Mouse (Mus musculus) CH12.LX (cell line): ENCODE results near the gene Klhl1. TPM values are rescaled to one million over a fixed set of nuclear protein-coding genes. Genes with fewer than 3 reads are reported as not detected.

ENCODE experiments used
- DNase-seq: peaks from one replicate; pipeline ENCODE4 v3.0.0-alpha.2; 2013; ENCODE audit errors: extremely low read depth
- H3K27ac ChIP-seq: 2 replicates; pipeline ENCODE4 v1.5.1; 2012; ENCODE audit warnings: low read depth, mild to moderate bottlenecking, control low read depth, moderate library complexity; ENCODE audit not compliant: insufficient read depth
- H3K27me3 ChIP-seq: replicated peaks from 2 replicates; pipeline ENCODE3; 2012; ENCODE audit warnings: inconsistent platforms
- H3K36me3 ChIP-seq, 2 experiments: replicated peaks in 1 of 2; 2 replicates each; pipeline versions ENCODE3 to v1.6.1; 2012; ENCODE audit warnings: inconsistent platforms in 1 of 2, low read length in 1 of 2, mild to moderate bottlenecking in 1 of 2, mixed read lengths in 1 of 2, moderate library complexity in 1 of 2; ENCODE audit not compliant: control insufficient read depth in 1 of 2, insufficient read depth in 1 of 2
- H3K4me1 ChIP-seq, 2 experiments: 2 replicates each; pipeline ENCODE4 v1.6.1; 2012; ENCODE audit warnings: inconsistent platforms in 1 of 2, moderate library complexity in 1 of 2; ENCODE audit not compliant: insufficient read depth in 2 of 2, control insufficient read depth in 1 of 2
- H3K4me2 ChIP-seq: 2 replicates; pipeline ENCODE4 v1.6.1; 2012; ENCODE audit warnings: low read depth, mild to moderate bottlenecking, control low read depth; ENCODE audit not compliant: poor library complexity, insufficient read depth, severe bottlenecking
- H3K4me3 ChIP-seq, 3 experiments: fragments of 150-350 bp in 1 of 3; sonication (generic) in 1 of 3; replicated peaks in 1 of 3; 2 replicates each; pipeline versions ENCODE3 to v1.5.1; 2011 to 2012; ENCODE audit warnings: low read depth in 2 of 3, low read length in 2 of 3, mild to moderate bottlenecking in 2 of 3, moderate library complexity in 2 of 3, control low read depth in 1 of 3, improper control_type of control experiment in 1 of 3, inconsistent platforms in 1 of 3, mixed read lengths in 1 of 3; ENCODE audit not compliant: poor library complexity in 1 of 3
- H3K79me2 ChIP-seq: replicated peaks from 2 replicates; pipeline ENCODE4 v1.6.1; 2012; ENCODE audit warnings: mild to moderate bottlenecking, moderate library complexity; ENCODE audit not compliant: control insufficient read depth, poor library complexity, insufficient read depth, severe bottlenecking; ENCODE audit errors: extremely low read depth
- H3K9ac ChIP-seq: 2 replicates; pipeline ENCODE4 v1.6.1; 2012; ENCODE audit warnings: low read depth, mild to moderate bottlenecking, control low read depth, moderate library complexity; ENCODE audit not compliant: insufficient read depth
- H3K9me3 ChIP-seq: replicated peaks from 2 replicates; pipeline ENCODE3; 2012; ENCODE audit warnings: low read length, inconsistent platforms, mixed read lengths
- CHD2 ChIP-seq: IDR thresholded peaks from 2 replicates; pipeline ENCODE4 v1.6.1; 2011; ENCODE audit warnings: low read length, improper control_type of control experiment
- CTCF ChIP-seq, 2 experiments: IDR thresholded peaks in 1 of 2; conservative IDR thresholded peaks in 1 of 2; 2 replicates each; pipeline ENCODE4 v1.5.1; 2011 to 2012; ENCODE audit warnings: low read depth in 2 of 2, low read length in 2 of 2, improper control_type of control experiment in 1 of 2, inconsistent platforms in 1 of 2, mild to moderate bottlenecking in 1 of 2, moderate library complexity in 1 of 2
- GABPA ChIP-seq: IDR thresholded peaks from 2 replicates; pipeline ENCODE4 v1.6.1; 2012; ENCODE audit warnings: low read depth, low read length, improper control_type of control experiment, inconsistent platforms; ENCODE audit not compliant: insufficient replicate concordance
- HCFC1 ChIP-seq: IDR thresholded peaks from 2 replicates; pipeline ENCODE4 v1.6.1; 2012; ENCODE audit warnings: low read depth, mild to moderate bottlenecking, inconsistent platforms, low read length, improper control_type of control experiment
- IRF4 ChIP-seq: IDR thresholded peaks from 2 replicates; pipeline ENCODE4 v1.6.1; 2014; ENCODE audit warnings: low read depth, mild to moderate bottlenecking, inconsistent platforms, low read length, improper control_type of control experiment
- JUN ChIP-seq: IDR thresholded peaks from 2 replicates; pipeline ENCODE4 v1.6.1; 2011; ENCODE audit warnings: low read depth, mild to moderate bottlenecking, low read length, improper control_type of control experiment, moderate library complexity; ENCODE audit not compliant: insufficient read depth
- JUND ChIP-seq: conservative IDR thresholded peaks from 2 replicates; pipeline ENCODE4 v1.6.1; 2011; ENCODE audit warnings: low read depth, low read length, improper control_type of control experiment
- KAT2A ChIP-seq: IDR thresholded peaks from 2 replicates; pipeline ENCODE4 v1.6.1; 2012; ENCODE audit warnings: low read length, improper control_type of control experiment, inconsistent platforms; ENCODE audit not compliant: insufficient replicate concordance
- MAFK ChIP-seq: IDR thresholded peaks from 2 replicates; pipeline ENCODE4 v1.6.1; 2011; ENCODE audit warnings: low read length, improper control_type of control experiment; ENCODE audit not compliant: insufficient replicate concordance
- MEF2A ChIP-seq: IDR thresholded peaks from 2 replicates; pipeline ENCODE4 v1.6.1; 2014; ENCODE audit warnings: low read depth, mild to moderate bottlenecking, inconsistent platforms, low read length, improper control_type of control experiment, borderline replicate concordance
- MYC ChIP-seq: IDR thresholded peaks from 2 replicates; pipeline ENCODE4 v1.6.1; 2011; ENCODE audit warnings: low read depth, mild to moderate bottlenecking, improper control_type of control experiment, low read length
- NRF1 ChIP-seq: IDR thresholded peaks from 2 replicates; pipeline ENCODE4 v1.6.1; 2014; ENCODE audit warnings: low read depth, mild to moderate bottlenecking, inconsistent platforms, low read length, improper control_type of control experiment, moderate library complexity
- PAX5 ChIP-seq: IDR thresholded peaks from 2 replicates; pipeline ENCODE4 v1.6.1; 2012; ENCODE audit warnings: low read length, inconsistent platforms, mixed read lengths
- RAD21 ChIP-seq: IDR thresholded peaks from 2 replicates; pipeline ENCODE4 v1.6.1; 2011; ENCODE audit warnings: low read depth, mild to moderate bottlenecking, low read length, improper control_type of control experiment, moderate library complexity
- SIN3A ChIP-seq: IDR thresholded peaks from 2 replicates; pipeline ENCODE4 v1.6.1; 2012; ENCODE audit warnings: low read length, improper control_type of control experiment, inconsistent platforms
- SMC3 ChIP-seq: IDR thresholded peaks from 2 replicates; pipeline ENCODE4 v1.6.1; 2011; ENCODE audit warnings: low read depth, low read length, improper control_type of control experiment
- USF1 ChIP-seq: IDR thresholded peaks from 2 replicates; pipeline ENCODE4 v1.6.1; 2014; ENCODE audit warnings: low read depth, mild to moderate bottlenecking, inconsistent platforms, low read length, improper control_type of control experiment
- ZKSCAN1 ChIP-seq: IDR thresholded peaks from 2 replicates; pipeline ENCODE4 v1.6.1; 2012; ENCODE audit warnings: low read depth, inconsistent platforms, low read length, improper control_type of control experiment, borderline replicate concordance
- ZMIZ1 ChIP-seq: IDR thresholded peaks from 2 replicates; pipeline ENCODE4 v1.6.1; 2012; ENCODE audit warnings: low read depth, mild to moderate bottlenecking, inconsistent platforms, low read length, improper control_type of control experiment
- ZNF384 ChIP-seq: IDR thresholded peaks from 2 replicates; pipeline ENCODE4 v1.6.1; 2012; ENCODE audit warnings: low read depth, low read length, improper control_type of control experiment, inconsistent platforms
- dilution Hi-C: fragments of 300-500 bp; cut with MboI; formaldehyde crosslinking; loops from 2 replicates; pipeline ENCODE4 v1.14.3; 2020; ENCODE audit warnings: low sequenced_read_pairs; ENCODE audit not compliant: extremely low pct_unique_long_range_greater_than_20kb, extremely low pct_ligation_motif_present
- in situ Hi-C: fragments of 300-500 bp; cut with MboI; formaldehyde crosslinking; loops from 3 replicates; pipeline ENCODE4 v1.14.3; 2019; ENCODE audit warnings: low sequenced_read_pairs, low pct_ligation_motif_present, low pct_unique_long_range_greater_than_20kb, mixed read lengths
- polyA plus RNA-seq: library from polyadenylated mRNA; unstranded; fragments of >175 nt; gene quantifications from 2 replicates; pipeline ENCODE4 v1.2.1, GENCODE M21; 2012; ENCODE audit warnings: low read depth; ENCODE audit not compliant: insufficient read length
- total RNA-seq, 2 experiments: library from RNA; depleted of rRNA; stranded (reverse); fragments of 300-350 nt in 1 of 2; fragments of >200 nt in 1 of 2; gene quantifications; 2 replicates each; pipeline ENCODE4 v1.2.3; 2012 to 2014

Klhl1 gene
- total and polyA plus RNA-seq, 3 experiments, result not detected

- no peak for DNase-seq
- Histone ChIP-seq H3K9me3 (peaks cover 11% of the 10 kb centered on the region), H3K27ac (no peak overlapping the region), H3K79me2 (no peaks in the 10 kb centered on the region), H3K4me2 (no peak overlapping the region), H3K9ac (no peak overlapping the region), H3K4me1 (no peaks in the 10 kb centered on the region), H3K4me3 (no peak overlapping the region), H3K27me3 (no peaks in the 10 kb centered on the region), H3K36me3 (no peaks in the 10 kb centered on the region)
- in situ Hi-C loops, result no loop called here
- dilution Hi-C loops, result no loop called here
- TF ChIP-seq CTCF (conservative IDR thresholded peaks at IDR 0.05 in 1 of 2, IDR thresholded peaks at IDR 0.05 in 1 of 2; ENCODE audit: low read depth in 2 of 2, low read length in 2 of 2) (no peak), RAD21 (no peak), JUN (no peak), SMC3 (no peak)
Observed at GRCm38 (mm10) chr14:96140246-96140645, 378.7 kb downstream of the Klhl1 start.

- no peaks in the 10 kb centered on the region for H3K36me3 ChIP-seq
- dilution Hi-C loops, result no loop called here
Observed at GRCm38 (mm10) chr14:96107396-96107795, 411.5 kb downstream of the Klhl1 start.

GRCm38 (mm10) chr14:96081681-96082207 is 437.2 kb downstream of the Klhl1 start:
- dilution Hi-C loops, result no loop called here
- TF ChIP-seq ZKSCAN1, result no peak
- no peak for TF ChIP-seq PAX5

More at GRCm38 (mm10) chr14:96107396-96107795, 411.5 kb downstream of the Klhl1 start:
- no peak overlapping the region for H3K4me2 ChIP-seq
- TF ChIP-seq SIN3A (no peak), ZNF384 (no peak), IRF4 (no peak), HCFC1 (no peak), JUND (no peak), CHD2 (no peak), ZKSCAN1 (no peak), MYC (no peak), KAT2A (no peak), RAD21 (no peak), GABPA (no peak), ZMIZ1 (no peak), PAX5 (no peak), USF1 (no peak), MAFK (no peak), MEF2A (no peak), NRF1 (no peak)
- TF ChIP-seq, all 38 proteins: peak for 0
- H3K79me2 ChIP-seq, result no peaks in the 10 kb centered on the region
- H3K9ac ChIP-seq, result no peak overlapping the region
- no peaks in the 10 kb centered on the region for H3K4me1 ChIP-seq
- H3K9me3 ChIP-seq, result peaks cover 11% of the 10 kb centered on the region
- no peaks in the 10 kb centered on the region for H3K27me3 ChIP-seq
- in situ Hi-C loops, result no loop called here
- H3K4me3 ChIP-seq, result no peak overlapping the region
- no peak overlapping the region for H3K27ac ChIP-seq
- DNase-seq, result no peak

More at GRCm38 (mm10) chr14:96081681-96082207, 437.2 kb downstream of the Klhl1 start:
- Histone ChIP-seq H3K27me3 (no peaks in the 10 kb centered on the region), H3K4me3 (no peak overlapping the region), H3K9ac (no peak overlapping the region), H3K36me3 (no peaks in the 10 kb centered on the region), H3K27ac (no peak overlapping the region), H3K4me1 (no peaks in the 10 kb centered on the region), H3K4me2 (no peak overlapping the region), H3K79me2 (no peaks in the 10 kb centered on the region), H3K9me3 (peaks cover 19% of the 10 kb centered on the region)
- DNase-seq, result no peak
- in situ Hi-C loops, result no loop called here
